Mouse (Mus musculus): ENCODE data around the gene Gm13043. TPM values are rescaled to one million over a fixed set of nuclear protein-coding genes. Genes with fewer than 3 reads are reported as not detected.
"Not testable (repeated sequence)": the region's sequence is repeated elsewhere in the genome, so short reads cannot be mapped to it uniquely, and the experiment has no call there.

Gene Gm13043
- polyA plus RNA-seq (2016; fragmentation: Nextera tagmentation; extraction: Ambion mirVana): not detected in 2 replicates

GRCm38 (mm10) chr4:143511043-143511442 lies at the start of gene Gm13043:
Gene Gm13043, plus strand, starts transcription at chr4:143511343.
- H3K27me3 ChIP-seq: no peaks in the 10 kb centered on the region
- 0 out of 2 replicates have a peak, but pooled peaks cover 3% of the 10 kb centered on the region for H3K9me3 ChIP-seq
- no peak within 1 kb of the TSS for H3K4me3 ChIP-seq (replicated peaks)
- WGBS: 81% methylated on average over 3 of the region's 3 CpGs
- H3K27ac ChIP-seq: no peak within 1 kb of the TSS
- H3K4me2 ChIP-seq: no peak within 1 kb of the TSS
- no peak for ATAC-seq (ENCODE audit: low FRiP score)
- H3K9ac ChIP-seq: no peak within 1 kb of the TSS
- no peaks in the 10 kb centered on the region for H3K36me3 ChIP-seq (replicated peaks)
- H3K4me1 ChIP-seq: no peaks in the 10 kb centered on the region

DNA sequence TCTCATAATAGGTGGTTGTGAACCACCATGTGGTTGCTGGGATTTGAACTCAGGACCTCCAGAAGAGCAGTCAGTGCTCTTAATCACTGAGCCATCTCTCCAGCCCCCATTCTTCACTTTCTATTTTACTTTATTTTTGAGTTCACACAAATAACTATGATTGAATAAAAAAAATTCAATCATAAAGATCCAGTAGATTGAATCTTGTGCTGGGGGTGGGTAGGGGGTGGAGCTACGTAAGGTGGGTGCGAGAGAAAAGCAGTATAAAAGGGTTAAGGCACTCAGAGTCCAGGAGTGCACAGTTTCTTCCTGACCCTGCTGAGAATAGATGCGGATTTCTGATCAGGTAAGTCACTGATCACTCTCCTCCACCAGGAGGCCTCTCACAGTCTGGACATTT lies 24.5 kb downstream of the Gm13043 start, which contains the start of gene Gm13040:
TSS of gene Gm13040 (plus strand) at position 301 of the 400 bp plus-strand sequence.
- H3K4me1 ChIP-seq; H3K9ac ChIP-seq; H3K4me3 ChIP-seq (replicated peaks); H3K9me3 ChIP-seq; H3K27me3 ChIP-seq; H3K4me2 ChIP-seq; H3K27ac ChIP-seq; H3K36me3 ChIP-seq (replicated peaks); ATAC-seq (ENCODE audit: low FRiP score): not testable (repeated sequence)
- WGBS: no CpG with 5 or more reads among the region's 3 CpGs

- not testable (repeated sequence) for H3K27ac ChIP-seq; H3K27me3 ChIP-seq; ATAC-seq (ENCODE audit: low FRiP score); H3K4me1 ChIP-seq; H3K4me3 ChIP-seq (replicated peaks); H3K4me2 ChIP-seq; H3K9ac ChIP-seq; H3K36me3 ChIP-seq (replicated peaks); H3K9me3 ChIP-seq
- WGBS: no CpG with 5 or more reads among the region's 3 CpGs
Observed at GRCm38 (mm10) chr4:143551400-143551799, 40.3 kb downstream of the Gm13043 start, which contains the start of the genes BC080695 and Gm13057. Gene BC080695, plus strand, starts transcription at chr4:143551700. Gene Gm13057, plus strand, starts transcription at chr4:143551709.

Other genes starting within 250 kb of the Gm13043 start
- 61.5 and 68.0 TPM in 2 replicates for gene Pdpn, start 211.8 kb upstream of the Gm13043 start, polyA plus RNA-seq (2016; fragmentation: Nextera tagmentation; extraction: Ambion mirVana)
- gene Lrrc38, start 161.6 kb upstream of the Gm13043 start, polyA plus RNA-seq (2016; fragmentation: Nextera tagmentation; extraction: Ambion mirVana): not detected in 2 replicates
- not detected in 2 replicates for gene Pramel1, start 116.9 kb upstream of the Gm13043 start, polyA plus RNA-seq (2016; fragmentation: Nextera tagmentation; extraction: Ambion mirVana)
- 18.7 and 23.4 TPM in 2 replicates for gene Pramef8, start 98.9 kb upstream of the Gm13043 start, polyA plus RNA-seq (2016; fragmentation: Nextera tagmentation; extraction: Ambion mirVana)
- gene Oog4, start 61.0 kb upstream of the Gm13043 start, polyA plus RNA-seq (2016; fragmentation: Nextera tagmentation; extraction: Ambion mirVana): not detected in 2 replicates
- gene Gm13040, start 24.6 kb downstream of the Gm13043 start, polyA plus RNA-seq (2016; fragmentation: Nextera tagmentation; extraction: Ambion mirVana): not detected in 2 replicates
- not detected in 2 replicates for gene BC080695, start 40.4 kb downstream of the Gm13043 start, polyA plus RNA-seq (2016; fragmentation: Nextera tagmentation; extraction: Ambion mirVana)
- gene Gm13057, start 40.4 kb downstream of the Gm13043 start, polyA plus RNA-seq (2016; fragmentation: Nextera tagmentation; extraction: Ambion mirVana): not detected in 2 replicates
- not detected in 2 replicates for gene Gm13083, start 103.7 kb downstream of the Gm13043 start, polyA plus RNA-seq (2016; fragmentation: Nextera tagmentation; extraction: Ambion mirVana)
- not detected in 2 replicates for gene Gm13088, start 145.9 kb downstream of the Gm13043 start, polyA plus RNA-seq (2016; fragmentation: Nextera tagmentation; extraction: Ambion mirVana)
- not detected in 2 replicates for gene Gm13089, start 191.4 kb downstream of the Gm13043 start, polyA plus RNA-seq (2016; fragmentation: Nextera tagmentation; extraction: Ambion mirVana)
- gene Gm13078, start 208.1 kb downstream of the Gm13043 start, polyA plus RNA-seq (2016; fragmentation: Nextera tagmentation; extraction: Ambion mirVana): not detected in 2 replicates

Data from forebrain, embryonic 12.5 days (tissue).